Mouse (Mus musculus): ENCODE measurements around the gene Olfr455.

The Olfr455 gene

GRCm38 (mm10) chr6:42487114-42487513 is 60.3 kb downstream of the Olfr455 start, which contains the start of gene Olfr456:
Gene Olfr456, minus strand, starts transcription at chr6:42487214.
- DNase-seq (ENCODE audit: low read depth) = no peak

Data from NIH3T3 (cell line).